Mouse (Mus musculus) lung, adult 2 months (tissue): ENCODE measurements around the gene Erg.

Source experiments
- CTCF ChIP-seq: fragments of 200-500 bp; IDR thresholded peaks from 2 replicates; pipeline ENCODE4 v1.5.1; 2011; ENCODE audit warnings: mild to moderate bottlenecking, low read length, control low read depth; ENCODE audit not compliant: insufficient read depth
- POLR2A ChIP-seq: fragments of 200-500 bp; IDR thresholded peaks from 2 replicates; pipeline ENCODE4 v1.6.1; 2011; ENCODE audit warnings: low read depth, mild to moderate bottlenecking, control low read depth, low read length, borderline replicate concordance; ENCODE audit errors: extremely low read depth

DNA sequence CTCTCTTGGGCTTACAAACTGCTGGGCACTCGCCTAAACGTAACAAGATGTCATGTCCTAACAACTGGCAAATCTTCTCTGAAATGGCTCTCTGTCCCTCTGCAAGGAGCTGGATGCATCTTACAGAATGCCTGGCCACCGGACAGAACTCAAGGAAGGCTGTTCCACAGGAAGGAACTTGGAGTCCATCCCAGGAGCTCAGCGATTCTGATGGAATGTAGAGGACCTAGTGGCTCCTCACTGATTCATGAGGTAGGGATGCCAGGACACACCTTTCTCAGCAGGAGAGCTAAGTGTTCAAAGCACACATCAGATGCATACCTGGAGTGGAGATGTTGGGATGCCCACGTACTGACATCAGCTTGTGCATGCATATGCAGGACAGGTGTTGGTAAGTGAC is 221.2 kb downstream of the Erg start:
- TF ChIP-seq POLR2A (no peak), CTCF (no peak)
